Mouse (Mus musculus) Patski (cell line): ENCODE data around the gene Slc4a4. TPM values are rescaled to one million over a fixed set of nuclear protein-coding genes. Genes with fewer than 3 reads are reported as not detected.
"Not testable (repeated sequence)": the region's sequence is repeated elsewhere in the genome, so short reads cannot be mapped to it uniquely, and the experiment has no call there.

Source experiments
- ATAC-seq: fragments of 100-300 bp; one replicate; pipeline ENCODE4 v1.8.0; 2021
- CTCF ChIA-PET: fragments of 350-600 bp; sonication (Branson Sonifier 250); formaldehyde crosslinking; loops from one replicate; lab custom pipeline; 2022; ENCODE audit warnings: inconsistent platforms; lab: Charles Lee
- POLR2A ChIA-PET: fragments of 350-600 bp; sonication (Branson Sonifier 250); formaldehyde crosslinking; loops from one replicate; lab custom pipeline; 2022; ENCODE audit warnings: antibody characterized with exemption, inconsistent platforms; lab: Charles Lee
- DNase-seq: peaks from one replicate; pipeline ENCODE4 v3.0.0-alpha.2; 2011; ENCODE audit warnings: low read depth, low spot score
- H3K27me3 ChIP-seq: fragments of 371-371 bp; one replicate; pipeline ENCODE4 v1.5.1; 2021
- CTCF ChIP-seq: fragments of 100-300 bp; IDR thresholded peaks from one replicate; pipeline ENCODE4 v1.5.1; 2021
- in situ Hi-C: fragments of 300-500 bp; cut with MboI; formaldehyde crosslinking; loops from 3 replicates; pipeline ENCODE4 v1.11.1; 2018; ENCODE audit warnings: low pct_unique_long_range_greater_than_20kb, mixed read lengths
- polyA plus RNA-seq: library from polyadenylated mRNA; unstranded; gene quantifications from one replicate; pipeline ENCODE4 v1.2.3, GENCODE M21; 2021

Gene Slc4a4
- polyA plus RNA-seq, 1 experiment from 2014 or later = 6.8 TPM

DNA sequence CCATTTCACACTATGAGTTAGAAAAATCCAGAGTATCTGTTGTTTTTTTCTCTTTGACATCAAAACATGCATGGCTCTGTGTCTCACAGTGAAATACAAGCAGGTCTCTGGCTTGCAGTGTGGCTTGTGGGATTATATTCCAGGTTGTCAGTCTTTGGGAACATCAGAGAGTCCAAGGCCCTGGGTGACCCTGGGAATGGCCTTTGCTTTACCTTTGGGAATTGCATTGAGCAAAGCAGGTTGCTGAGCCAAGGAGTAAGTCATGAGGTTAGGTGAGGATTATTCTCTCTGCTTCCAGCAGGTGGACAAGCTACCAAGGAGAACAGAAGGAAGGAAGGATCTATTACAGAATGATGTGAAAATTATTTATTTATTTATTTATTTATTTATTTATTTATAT lies 102.4 kb downstream of the Slc4a4 start:
- no peak for ATAC-seq
- DNase-seq = no peak
- ChIA-PET CTCF (no interaction called here), POLR2A (no interaction called here)
- no peaks in the 10 kb centered on the region for H3K27me3 ChIP-seq
- TF ChIP-seq CTCF = peak; percentile 25
- in situ Hi-C loops = no loop called here

DNA sequence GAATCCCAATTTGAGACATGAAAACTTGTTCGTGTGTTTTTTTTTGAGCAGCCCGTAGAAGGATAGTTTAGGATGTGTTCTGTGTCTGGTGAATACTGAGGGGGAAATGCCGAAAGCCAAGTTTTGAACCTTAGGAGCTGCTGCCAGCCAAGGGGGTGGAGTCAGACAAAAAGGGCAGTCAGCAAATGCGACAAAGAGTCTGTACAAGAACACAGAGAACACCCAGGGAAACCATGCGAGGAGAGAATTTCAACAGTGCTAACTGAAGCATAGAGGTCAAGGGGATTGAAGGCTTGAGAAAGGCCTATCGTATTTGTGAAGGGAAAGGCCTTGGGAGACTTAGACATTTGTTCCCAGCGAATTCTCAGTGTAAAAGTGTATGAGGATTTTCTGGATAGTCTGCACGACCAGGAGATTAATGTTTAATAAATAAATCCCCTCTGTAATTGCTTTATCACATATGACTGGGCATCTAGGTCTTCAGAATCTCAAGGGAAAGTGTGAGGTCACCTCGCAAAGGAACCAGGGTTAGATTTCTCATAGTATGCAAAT lies 103.7 kb downstream of the Slc4a4 start:
- ATAC-seq (peak; percentile 77), DNase-seq (peak; percentile 78)
- in situ Hi-C loops = no loop called here
- TF ChIP-seq CTCF = no peak
- POLR2A ChIA-PET = no interaction called here
- CTCF ChIA-PET = interaction anchor here (1.7 kb wide), 1 partner anchor 32 kb away, joined by 3 read pairs; no protein-coding TSS in a partner anchor
- no peaks in the 10 kb centered on the region for H3K27me3 ChIP-seq

DNA sequence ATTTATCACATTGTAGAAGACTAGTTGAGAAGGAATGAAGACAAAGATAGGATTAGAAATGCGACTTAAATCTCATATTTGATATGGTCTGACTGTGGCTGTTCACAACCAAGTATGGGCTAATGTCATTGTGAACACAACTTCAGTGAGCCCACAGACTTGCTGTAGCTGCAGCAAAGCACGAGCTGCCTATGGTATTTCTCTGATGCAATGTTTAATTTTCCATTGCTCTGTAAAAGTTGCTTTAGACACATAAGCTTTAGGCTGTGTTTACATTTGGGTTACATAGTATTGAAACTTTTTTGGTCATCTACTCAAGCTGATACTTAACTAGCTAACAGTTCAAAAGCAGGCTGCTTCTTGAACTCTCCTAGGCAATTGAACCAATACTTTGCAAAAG lies 104.7 kb downstream of the Slc4a4 start:
- POLR2A ChIA-PET, in situ Hi-C loops, DNase-seq, CTCF ChIA-PET, H3K27me3 ChIP-seq, ATAC-seq: not testable (repeated sequence)

DNA sequence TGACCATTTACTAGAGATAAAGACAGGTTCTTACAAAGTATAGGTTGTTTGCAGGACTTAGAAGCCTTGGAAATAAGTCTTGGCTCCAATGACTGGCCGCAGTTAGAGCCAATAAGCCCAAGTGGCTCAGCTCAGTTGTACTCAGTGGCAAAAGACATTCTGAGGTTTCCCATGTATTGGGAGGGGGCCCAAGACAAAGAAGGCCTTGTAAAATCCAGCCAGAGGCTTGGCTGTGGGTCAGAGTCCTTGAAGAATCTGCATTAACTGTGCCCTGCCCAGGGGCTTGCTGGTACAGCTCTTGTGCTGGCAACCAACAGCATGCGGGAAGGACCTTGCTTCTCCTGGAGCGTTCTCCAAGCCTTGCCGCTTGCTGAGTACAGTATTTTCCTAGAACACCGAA lies 107.9 kb downstream of the Slc4a4 start:
- H3K27me3 ChIP-seq = no peaks in the 10 kb centered on the region
- in situ Hi-C loops = no loop called here
- ChIA-PET CTCF (no interaction called here), POLR2A (no interaction called here)
- TF ChIP-seq CTCF = no peak
- ATAC-seq = no peak
- DNase-seq = no peak

DNA sequence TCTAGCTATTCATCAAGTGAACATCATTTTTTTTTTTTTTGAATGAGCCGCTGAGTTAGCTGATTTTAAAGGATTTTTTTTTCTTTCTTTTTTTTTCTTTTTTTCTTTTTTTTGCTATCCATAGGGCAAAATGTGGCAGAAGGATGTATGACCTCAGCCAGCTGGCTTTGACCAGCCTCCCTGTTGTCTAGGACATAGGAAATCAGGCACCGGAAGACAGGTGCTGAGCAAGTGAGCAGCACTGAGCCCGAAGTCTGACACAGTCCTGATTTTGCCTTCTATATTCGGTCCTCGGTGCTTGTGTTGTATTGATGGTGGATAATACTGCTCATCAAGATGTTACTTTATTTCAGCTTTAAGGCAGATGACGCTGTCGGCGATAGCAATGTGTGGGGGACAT lies 109.6 kb downstream of the Slc4a4 start:
- POLR2A ChIA-PET = interaction anchor here (0.6 kb wide), 1 partner anchor 202 kb away, joined by 6 read pairs; no protein-coding TSS in a partner anchor

DNA sequence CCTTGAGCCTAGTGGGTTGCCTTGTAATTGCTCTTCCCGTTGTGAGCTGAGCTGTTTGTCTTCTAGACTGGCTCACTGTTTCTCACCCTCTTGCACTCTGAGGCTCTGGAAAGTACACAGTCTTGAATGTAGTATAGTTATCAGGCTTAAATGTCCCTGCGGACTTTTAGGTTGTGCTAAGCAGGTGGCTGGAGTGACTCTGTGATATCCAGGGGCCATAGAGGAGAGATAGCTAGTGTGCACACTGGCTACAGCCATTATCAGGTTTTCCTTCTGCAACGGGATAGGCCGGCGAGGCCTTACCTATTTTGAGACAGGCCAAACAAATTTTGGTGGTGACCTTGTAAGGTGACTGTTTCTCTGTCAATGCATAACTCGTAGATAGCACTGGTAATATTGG lies 110.7 kb downstream of the Slc4a4 start:
- TF ChIP-seq CTCF = no peak
- DNase-seq (no peak), ATAC-seq (no peak)
- POLR2A ChIA-PET = interaction anchor here (0.6 kb wide), 1 partner anchor 200 kb away, joined by 6 read pairs; no protein-coding TSS in a partner anchor
- in situ Hi-C loops = no loop called here
- H3K27me3 ChIP-seq = no peaks in the 10 kb centered on the region
- CTCF ChIA-PET = interaction anchor here (1.6 to 3.3 kb wide), 2 partner anchors 14 to 39 kb away, joined by 3 to 16 read pairs; no protein-coding TSS in a partner anchor

More for the DNA sequence above, 109.6 kb downstream of the Slc4a4 start:
- in situ Hi-C loops = no loop called here
- CTCF ChIA-PET = interaction anchor here (1.6 to 3.3 kb wide), 2 partner anchors 15 to 40 kb away, joined by 3 to 16 read pairs; no protein-coding TSS in a partner anchor
- DNase-seq (no peak), ATAC-seq (no peak)
- no peaks in the 10 kb centered on the region for H3K27me3 ChIP-seq
- no peak for TF ChIP-seq CTCF

DNA sequence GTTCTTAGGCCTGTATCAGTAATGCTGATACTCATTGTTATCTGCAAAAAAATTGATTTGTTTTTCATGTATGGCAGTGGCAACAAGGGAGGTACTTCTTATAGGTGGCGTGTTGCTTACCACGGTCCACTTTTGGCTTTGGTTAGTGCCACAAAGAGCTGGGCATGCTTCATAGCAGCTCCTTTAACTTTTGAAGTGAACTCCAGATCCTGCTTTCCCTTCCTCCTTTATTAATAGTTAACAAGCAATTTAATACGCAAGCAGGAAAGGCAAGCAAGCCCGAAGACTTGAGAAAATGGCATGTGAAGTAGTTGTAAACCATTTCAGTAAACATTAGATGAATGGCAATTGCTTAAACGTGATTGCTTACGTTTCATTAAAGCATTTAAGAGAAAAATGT lies 113.2 kb downstream of the Slc4a4 start:
- no peak for ATAC-seq
- H3K27me3 ChIP-seq = no peaks in the 10 kb centered on the region
- in situ Hi-C loops = no loop called here
- DNase-seq = no peak
- no peak for TF ChIP-seq CTCF
- ChIA-PET POLR2A (no interaction called here), CTCF (interaction anchor here (1.5 to 1.6 kb wide), 2 partner anchors 11 to 12 kb away, joined by 4 to 7 read pairs; no protein-coding TSS in a partner anchor)

DNA sequence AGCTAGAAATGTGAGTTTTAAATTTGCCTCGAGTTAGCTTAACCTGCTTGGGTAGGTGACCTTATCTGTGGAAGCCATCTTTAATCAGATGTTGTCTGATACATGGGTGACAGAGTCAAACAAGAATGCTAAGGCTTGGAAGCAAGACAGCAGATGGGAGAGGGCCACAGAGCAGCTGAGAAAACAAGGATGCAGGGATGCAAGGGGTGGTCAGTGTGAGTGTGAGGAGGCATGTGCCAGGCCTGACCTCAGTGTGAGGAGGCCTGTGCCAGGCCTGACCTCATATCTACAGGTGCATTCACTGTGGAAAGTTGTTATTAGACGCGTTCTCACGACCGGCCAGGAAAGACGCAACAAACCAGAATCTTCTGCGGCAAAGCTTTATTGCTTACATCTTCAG lies 114.0 kb downstream of the Slc4a4 start:
- CTCF ChIA-PET = interaction anchor here (1.5 to 1.6 kb wide), 2 partner anchors 10 to 12 kb away, joined by 4 to 7 read pairs; no protein-coding TSS in a partner anchor
- DNase-seq (no peak), ATAC-seq (no peak)
- H3K27me3 ChIP-seq = no peaks in the 10 kb centered on the region
- POLR2A ChIA-PET = no interaction called here
- in situ Hi-C loops = no loop called here
- no peak for TF ChIP-seq CTCF

DNA sequence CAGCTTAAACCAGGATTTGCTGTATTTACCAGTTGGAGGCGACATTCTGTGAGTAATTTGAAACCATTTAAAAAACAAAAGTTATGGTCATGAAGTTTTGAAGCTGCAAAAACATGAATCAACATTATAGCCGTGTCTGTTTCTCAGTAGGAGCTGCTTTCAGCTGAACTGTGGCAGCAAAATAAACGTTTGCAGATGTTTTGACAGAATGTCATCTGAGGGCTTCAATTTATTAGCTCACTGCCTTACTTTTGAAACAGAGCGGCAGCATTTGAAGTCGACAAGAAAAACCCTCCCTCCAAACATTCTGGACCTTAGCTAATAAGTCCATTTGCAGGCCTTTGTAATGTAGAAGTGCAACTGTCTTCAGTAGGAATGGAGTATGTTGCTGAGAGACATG lies 123.5 kb downstream of the Slc4a4 start:
- in situ Hi-C loops = no loop called here
- POLR2A ChIA-PET = no interaction called here
- TF ChIP-seq CTCF = no peak
- no peaks in the 10 kb centered on the region for H3K27me3 ChIP-seq
- CTCF ChIA-PET = interaction anchor here (0.9 to 2.9 kb wide), 6 partner anchors 10 to 72 kb away, joined by 3 to 16 read pairs (median 3); no protein-coding TSS in a partner anchor
- no peak for DNase-seq
- no peak for ATAC-seq

DNA sequence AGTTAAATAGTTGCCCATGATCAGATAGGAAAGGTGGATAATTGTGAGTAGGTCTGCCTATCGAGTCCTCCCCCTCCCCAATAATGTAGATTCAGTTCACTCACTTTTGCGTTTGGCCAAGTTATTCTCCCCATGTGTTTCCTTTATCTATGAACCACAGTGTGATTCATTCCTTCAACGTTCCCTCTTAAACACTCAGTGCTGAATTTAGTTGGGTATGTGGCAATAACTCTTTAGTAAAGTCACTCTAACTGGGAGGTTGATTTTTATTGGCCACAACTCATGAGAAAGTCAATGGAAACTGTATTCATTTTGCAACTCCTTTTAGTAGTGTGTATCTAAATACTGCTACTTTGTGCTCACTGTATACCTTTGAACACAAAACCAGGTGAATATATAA lies 125.8 kb downstream of the Slc4a4 start:
- DNase-seq (no peak), ATAC-seq (no peak)
- no peak for TF ChIP-seq CTCF
- ChIA-PET POLR2A (no interaction called here), CTCF (interaction anchor here (1.1 to 2.9 kb wide), 2 partner anchors 12 to 15 kb away, joined by 4 to 16 read pairs; no protein-coding TSS in a partner anchor)
- H3K27me3 ChIP-seq = no peaks in the 10 kb centered on the region
- in situ Hi-C loops = no loop called here

DNA sequence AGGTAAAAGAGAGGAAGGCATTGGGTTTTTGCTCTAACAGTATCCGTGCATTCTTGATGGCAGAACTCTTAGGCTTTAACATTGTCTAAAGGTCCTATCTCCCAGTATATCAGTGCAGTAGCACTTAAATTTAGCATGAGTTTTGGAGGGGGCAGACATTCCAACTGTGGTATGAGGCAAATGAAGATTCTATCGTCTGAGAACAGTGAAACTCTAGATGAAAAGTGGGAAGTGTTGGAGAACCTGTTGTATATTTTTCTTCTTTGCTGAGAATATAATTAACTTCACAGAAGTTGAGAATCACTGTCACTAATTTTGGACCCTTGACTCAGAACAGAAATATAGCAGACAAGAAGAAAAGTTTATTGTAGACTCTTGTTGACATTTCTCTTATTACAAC lies 128.2 kb downstream of the Slc4a4 start:
- TF ChIP-seq CTCF = no peak
- DNase-seq (no peak), ATAC-seq (no peak)
- no peaks in the 10 kb centered on the region for H3K27me3 ChIP-seq
- in situ Hi-C loops = no loop called here
- CTCF ChIA-PET = interaction anchor here (1.0 kb wide), 1 partner anchor 86 kb away, joined by 4 read pairs; no protein-coding TSS in a partner anchor
- POLR2A ChIA-PET = no interaction called here
